Mouse (Mus musculus) midbrain, embryonic 15.5 days (tissue): Measurements from ENCODE around the gene Psg23. TPM values are rescaled to one million over a fixed set of nuclear protein-coding genes. Genes with fewer than 3 reads are reported as not detected.
"Not testable (repeated sequence)": the region's sequence is repeated elsewhere in the genome, so short reads cannot be mapped to it uniquely, and the experiment has no call there.

Experiments
- ATAC-seq: fragments of 200-750 bp; cut with Nextera tagmentation; replicated peaks from 2 replicates; pipeline ENCODE4 v1.8.0; 2017; ENCODE audit warnings: moderate TSS enrichment
- H3K27ac ChIP-seq: fragments of 300-500 bp; sonication (generic); 2 replicates; pipeline ENCODE4 v1.5.1; 2015; ENCODE audit warnings: mild to moderate bottlenecking, inconsistent platforms
- H3K27me3 ChIP-seq: fragments of 300-500 bp; sonication (generic); replicated peaks from 2 replicates; pipeline ENCODE4 v1.6.1; 2015; ENCODE audit warnings: inconsistent platforms
- H3K36me3 ChIP-seq: fragments of 300-500 bp; sonication (generic); replicated peaks from 2 replicates; pipeline ENCODE4 v1.6.1; 2015; ENCODE audit warnings: inconsistent platforms
- H3K4me1 ChIP-seq: fragments of 300-500 bp; sonication (generic); 2 replicates; pipeline ENCODE4 v1.6.1; 2015; ENCODE audit warnings: inconsistent platforms
- H3K4me2 ChIP-seq: fragments of 300-500 bp; sonication (generic); 2 replicates; pipeline ENCODE4 v1.6.1; 2015; ENCODE audit warnings: inconsistent platforms, mild to moderate bottlenecking, moderate library complexity
- H3K4me3 ChIP-seq: fragments of 300-500 bp; sonication (generic); 2 replicates; pipeline ENCODE4 v1.5.1; 2015; ENCODE audit warnings: mild to moderate bottlenecking, inconsistent platforms
- H3K9ac ChIP-seq: fragments of 300-500 bp; sonication (generic); 2 replicates; pipeline ENCODE4 v1.6.1; 2015; ENCODE audit warnings: mild to moderate bottlenecking, inconsistent platforms
- H3K9me3 ChIP-seq: fragments of 300-500 bp; sonication (generic); 2 replicates; pipeline ENCODE4 v1.6.1; 2016; ENCODE audit warnings: inconsistent platforms
- WGBS: fragments of 180-500 bp; shearing (Covaris S2); methylation state at CpG from one replicate; pipeline ENCODE4 v1.1.7; 2015; ENCODE audit warnings: mixed read lengths; 5-methylcytosine and 5-hydroxymethylcytosine counted together
- polyA plus RNA-seq: library from polyadenylated mRNA; unstranded; fragments of >200 nt; fragmentation: Nextera tagmentation; extraction: Ambion mirVana; gene quantifications from 2 replicates; pipeline ENCODE4 v1.2.1, GENCODE M21; 2015

The Psg23 gene
- not detected in 2 replicates for polyA plus RNA-seq

- H3K9ac ChIP-seq, H3K27ac ChIP-seq, ATAC-seq, H3K4me1 ChIP-seq, H3K36me3 ChIP-seq, H3K9me3 ChIP-seq, H3K4me3 ChIP-seq, H3K4me2 ChIP-seq, H3K27me3 ChIP-seq: not testable (repeated sequence)
- WGBS: 75% methylated on average over 2 of the region's 2 CpGs
These were observed at the start of gene Psg23 for GRCm38 (mm10) chr7:18616401-18616800. TSS of gene Psg23 (minus strand) at chr7:18616501.

GRCm38 (mm10) chr7:18656625-18657024 is 40.3 kb upstream of the Psg23 start, which contains the start of gene Psg21:
TSS of gene Psg21 (minus strand) at chr7:18656725.
- H3K4me3 ChIP-seq, H3K9me3 ChIP-seq, H3K27me3 ChIP-seq, H3K27ac ChIP-seq, H3K9ac ChIP-seq, H3K4me1 ChIP-seq, H3K36me3 ChIP-seq, H3K4me2 ChIP-seq, ATAC-seq: not testable (repeated sequence)
- 63% methylated on average over 2 of the region's 2 CpGs for WGBS

GRCm38 (mm10) chr7:18626921-18627320 is 10.6 kb upstream of the Psg23 start:
- not testable (repeated sequence) for H3K4me1 ChIP-seq, H3K27me3 ChIP-seq, H3K9ac ChIP-seq, H3K9me3 ChIP-seq, H3K4me2 ChIP-seq, H3K27ac ChIP-seq, ATAC-seq, H3K36me3 ChIP-seq, H3K4me3 ChIP-seq
- WGBS: 78% methylated on average over 8 of the region's 8 CpGs

DNA sequence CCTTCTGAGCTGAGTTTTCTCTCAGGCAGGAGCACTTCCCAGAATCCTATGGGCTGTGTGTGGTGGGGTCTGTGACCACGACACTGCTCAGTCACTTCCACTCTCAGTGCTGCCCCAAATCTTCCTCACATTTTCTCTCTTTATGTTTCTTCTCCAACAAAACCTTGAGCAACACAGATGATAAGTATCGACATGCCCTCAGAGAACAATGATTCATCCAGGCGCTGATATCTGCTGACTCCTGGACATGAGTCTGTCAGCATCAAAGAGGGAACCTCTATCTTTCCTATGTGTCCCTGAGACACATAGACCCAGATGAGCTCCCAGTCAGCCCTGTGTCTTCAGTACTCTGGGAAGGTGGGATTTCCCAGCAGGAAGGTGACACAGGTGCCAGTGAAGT is 49.1 kb downstream of the Psg23 start, which contains the start of gene Psg27:
Gene Psg27 (minus strand): TSS at position 101 of the 400 bp plus-strand sequence.
- Histone ChIP-seq H3K9ac (no peak within 1 kb of the TSS), H3K9me3 (peaks cover 2% of the 10 kb centered on the region; the same call in 1 of the 2 replicates), H3K27me3 (no peaks in the 10 kb centered on the region), H3K4me2 (no peak within 1 kb of the TSS), H3K4me1 (no peaks in the 10 kb centered on the region), H3K36me3 (no peaks in the 10 kb centered on the region), H3K27ac (no peak within 1 kb of the TSS), H3K4me3 (no peak within 1 kb of the TSS)
- no peak for ATAC-seq
- WGBS: 85% methylated on average over 3 of the region's 3 CpGs

DNA sequence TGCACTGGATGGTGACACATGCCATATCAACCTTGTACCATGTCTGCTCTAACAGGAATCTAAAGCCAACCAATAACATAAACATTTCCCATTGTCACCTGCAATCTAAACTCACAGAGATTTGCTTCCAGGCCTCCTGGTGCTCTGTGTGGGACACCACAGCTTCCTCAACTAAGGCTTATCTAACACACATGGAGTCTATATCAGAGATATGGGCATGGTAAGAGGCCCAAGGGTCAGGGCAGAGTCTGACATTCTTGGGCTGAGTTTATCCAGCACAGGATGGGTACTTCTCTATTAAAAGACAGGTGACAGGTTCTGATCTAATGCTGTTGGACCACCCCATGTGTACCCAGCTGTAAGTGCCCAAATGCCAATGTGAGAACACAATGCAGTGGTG is 56.5 kb downstream of the Psg23 start:
- Histone ChIP-seq H3K27me3 (no peaks in the 10 kb centered on the region), H3K9ac (no peak overlapping the region), H3K4me2 (no peak overlapping the region), H3K4me1 (no peaks in the 10 kb centered on the region), H3K27ac (no peak overlapping the region), H3K4me3 (no peak overlapping the region), H3K36me3 (no peaks in the 10 kb centered on the region), H3K9me3 (peaks cover 2% of the 10 kb centered on the region; the same call in 1 of the 2 replicates)
- ATAC-seq: no peak

Other genes with a start within 250 kb of the Psg23 start
- gene Psg28, start 184.5 kb downstream of the Psg23 start, polyA plus RNA-seq: not detected in 2 replicates
- not detected in 2 replicates for gene Psg26, start 132.3 kb downstream of the Psg23 start, polyA plus RNA-seq
- not detected in 2 replicates for gene Psg25, start 84.2 kb downstream of the Psg23 start, polyA plus RNA-seq
- not detected in 2 replicates for gene Psg27, start 49.2 kb downstream of the Psg23 start, polyA plus RNA-seq
- gene Psg21, start 40.2 kb upstream of the Psg23 start, polyA plus RNA-seq: not detected in 2 replicates
- gene Psg20, start 69.7 kb upstream of the Psg23 start, polyA plus RNA-seq: not detected in 2 replicates
- gene Psg22, start 101.6 kb upstream of the Psg23 start, polyA plus RNA-seq: not detected in 2 replicates
- gene Psg19, start 182.0 kb upstream of the Psg23 start, polyA plus RNA-seq: not detected in 2 replicates
- gene Psg17, start 205.1 kb upstream of the Psg23 start, polyA plus RNA-seq: not detected in 2 replicates
- gene Mill2, start 223.5 kb upstream of the Psg23 start, polyA plus RNA-seq: 0.73 and 0.85 TPM in 2 replicates